Mouse (Mus musculus): Measurements from ENCODE around the gene Fancc.
"Not testable (repeated sequence)": the region's sequence is repeated elsewhere in the genome, so short reads cannot be mapped to it uniquely, and the experiment has no call there.

Fancc gene

GRCm38 (mm10) chr13:63514931-63515360, 17.9 kb upstream of the Fancc start:
- no peak for DNase-seq

GRCm38 (mm10) chr13:63513374-63514098, 16.5 kb upstream of the Fancc start:
- no peak for DNase-seq

GRCm38 (mm10) chr13:63512411-63512810, 15.3 kb upstream of the Fancc start:
- DNase-seq, result no peak

GRCm38 (mm10) chr13:63507821-63508220, 10.7 kb upstream of the Fancc start:
- no peak for DNase-seq

GRCm38 (mm10) chr13:63507001-63507556, 10.0 kb upstream of the Fancc start:
- no peak for DNase-seq

GRCm38 (mm10) chr13:63506364-63506763, 9.3 kb upstream of the Fancc start:
- DNase-seq, result no peak

GRCm38 (mm10) chr13:63502391-63502790, 5.3 kb upstream of the Fancc start:
- DNase-seq, result no peak

- no peak for DNase-seq
Measured at GRCm38 (mm10) chr13:63499489-63499888, 2.4 kb upstream of the Fancc start.

- DNase-seq, result no peak
Measured at GRCm38 (mm10) chr13:63487707-63488042, 9.4 kb downstream of the Fancc start.

GRCm38 (mm10) chr13:63486791-63487706, 10.0 kb downstream of the Fancc start:
- no peak for DNase-seq

- DNase-seq, result no peak
Measured at GRCm38 (mm10) chr13:63475356-63475755, 21.7 kb downstream of the Fancc start.

- DNase-seq, result no peak
Measured at GRCm38 (mm10) chr13:63452898-63453297, 44.2 kb downstream of the Fancc start.

GRCm38 (mm10) chr13:63451140-63451539, 45.9 kb downstream of the Fancc start:
- DNase-seq, result no peak

GRCm38 (mm10) chr13:63445419-63445818, 51.7 kb downstream of the Fancc start:
- DNase-seq, result no peak

- DNase-seq, result peak in 1 of 2 experiments; percentile 28
Measured at GRCm38 (mm10) chr13:63432759-63433158, 64.3 kb downstream of the Fancc start.

- no peak for DNase-seq
Measured at GRCm38 (mm10) chr13:63431857-63432191, 65.3 kb downstream of the Fancc start.

GRCm38 (mm10) chr13:63431030-63431856, 65.8 kb downstream of the Fancc start:
- DNase-seq, result peak; percentile 97 to 98

GRCm38 (mm10) chr13:63430681-63431029, 66.4 kb downstream of the Fancc start:
- DNase-seq, result no peak

- no peak for DNase-seq
Measured at GRCm38 (mm10) chr13:63430206-63430605, 66.9 kb downstream of the Fancc start.

- not testable (repeated sequence) for DNase-seq
Measured at GRCm38 (mm10) chr13:63428211-63428610, 68.9 kb downstream of the Fancc start.

- DNase-seq, result no peak
Measured at GRCm38 (mm10) chr13:63423060-63423459, 74.0 kb downstream of the Fancc start.

- DNase-seq, result no peak
Measured at GRCm38 (mm10) chr13:63421225-63421624, 75.9 kb downstream of the Fancc start.

GRCm38 (mm10) chr13:63418148-63418547, 78.9 kb downstream of the Fancc start:
- DNase-seq, result no peak

All from spleen, adult 18-20 months (tissue).